Mouse (Mus musculus): ENCODE results near the gene Rnf19b. TPM values are rescaled to one million over a fixed set of nuclear protein-coding genes. Genes with fewer than 3 reads are reported as not detected.

The Rnf19b gene
- polyA plus RNA-seq, 1 experiment from 2014 or later, result 9.3 TPM

GRCm38 (mm10) chr4:129049306-129050011, 8.6 kb upstream of the Rnf19b start:
- peak overlapping the region; percentile 97 for H3K4me2 ChIP-seq
- peak overlapping the region; percentile 49 for H3K4me3 ChIP-seq (ENCODE audit: low read depth, low read length)
- H3K4me1 ChIP-seq (ENCODE audit: control insufficient read depth, insufficient read depth, low read length), result peaks cover 6% of the 10 kb centered on the region; the same call in 1 of the 2 replicates
- H3K9ac ChIP-seq (ENCODE audit: low read length), result peak overlapping the region; percentile 78
- H3K27ac ChIP-seq (ENCODE audit: low read depth, low read length), result peak overlapping the region; percentile 71
- ATAC-seq (ENCODE audit: low FRiP score) (no peak), DNase-seq (ENCODE audit: low spot score, missing footprints) (peak; percentile 95)
- no peaks in the 10 kb centered on the region for H3K36me3 ChIP-seq (ENCODE audit: control insufficient read depth, insufficient read depth, low read length)
- no peaks in the 10 kb centered on the region for H3K9me3 ChIP-seq (ENCODE audit: control insufficient read depth, low read length)
- 4% methylated on average over 23 of the region's 23 CpGs for WGBS
- H3K27me3 ChIP-seq (ENCODE audit: control insufficient read depth, insufficient read depth, low read length), result peaks cover 22% of the 10 kb centered on the region

- Histone ChIP-seq H3K27ac (ENCODE audit: low read depth, low read length) (no peak overlapping the region), H3K9me3 (ENCODE audit: control insufficient read depth, low read length) (no peaks in the 10 kb centered on the region), H3K36me3 (ENCODE audit: control insufficient read depth, insufficient read depth, low read length) (no peaks in the 10 kb centered on the region), H3K4me3 (ENCODE audit: low read depth, low read length) (no peak overlapping the region), H3K9ac (ENCODE audit: low read length) (no peak overlapping the region), H3K27me3 (ENCODE audit: control insufficient read depth, insufficient read depth, low read length) (peaks cover 22% of the 10 kb centered on the region), H3K4me2 (no peak overlapping the region), H3K4me1 (ENCODE audit: control insufficient read depth, insufficient read depth, low read length) (peaks cover 6% of the 10 kb centered on the region; the same call in 1 of the 2 replicates)
- no peak for ATAC-seq (ENCODE audit: low FRiP score)
- no peak for DNase-seq (ENCODE audit: low spot score, missing footprints)
- WGBS, result 76% methylated on average over 4 of the region's 4 CpGs
These were observed 7.7 kb upstream of the Rnf19b start for GRCm38 (mm10) chr4:129050365-129050764.

GRCm38 (mm10) chr4:129050901-129051417, 7.1 kb upstream of the Rnf19b start:
- Histone ChIP-seq H3K4me2 (no peak overlapping the region), H3K4me3 (ENCODE audit: low read depth, low read length) (no peak overlapping the region), H3K27me3 (ENCODE audit: control insufficient read depth, insufficient read depth, low read length) (peaks cover 21% of the 10 kb centered on the region), H3K9me3 (ENCODE audit: control insufficient read depth, low read length) (no peaks in the 10 kb centered on the region), H3K27ac (ENCODE audit: low read depth, low read length) (no peak overlapping the region), H3K9ac (ENCODE audit: low read length) (no peak overlapping the region), H3K4me1 (ENCODE audit: control insufficient read depth, insufficient read depth, low read length) (peaks cover 6% of the 10 kb centered on the region; the same call in 1 of the 2 replicates), H3K36me3 (ENCODE audit: control insufficient read depth, insufficient read depth, low read length) (no peaks in the 10 kb centered on the region)
- 75% methylated on average over 6 of the region's 6 CpGs for WGBS
- ATAC-seq (ENCODE audit: low FRiP score) (no peak), DNase-seq (ENCODE audit: low spot score, missing footprints) (peak; percentile 78)

- no peak for ATAC-seq (ENCODE audit: low FRiP score)
- peaks cover 6% of the 10 kb centered on the region; the same call in 1 of the 2 replicates for H3K4me1 ChIP-seq (ENCODE audit: control insufficient read depth, insufficient read depth, low read length)
- 32% methylated on average over 11 of the region's 11 CpGs for WGBS
- peaks cover 15% of the 10 kb centered on the region for H3K27me3 ChIP-seq (ENCODE audit: control insufficient read depth, insufficient read depth, low read length)
- H3K36me3 ChIP-seq (ENCODE audit: control insufficient read depth, insufficient read depth, low read length), result no peaks in the 10 kb centered on the region
- no peak overlapping the region for H3K9ac ChIP-seq (ENCODE audit: low read length)
- H3K9me3 ChIP-seq (ENCODE audit: control insufficient read depth, low read length), result no peaks in the 10 kb centered on the region
- no peak for DNase-seq (ENCODE audit: low spot score, missing footprints)
- no peak overlapping the region for H3K27ac ChIP-seq (ENCODE audit: low read depth, low read length)
- H3K4me2 ChIP-seq, result no peak overlapping the region
- no peak overlapping the region for H3K4me3 ChIP-seq (ENCODE audit: low read depth, low read length)
These were observed 6.4 kb upstream of the Rnf19b start for GRCm38 (mm10) chr4:129051461-129052183.

- no peak for ATAC-seq (ENCODE audit: low FRiP score)
- H3K9ac ChIP-seq (ENCODE audit: low read length), result no peak overlapping the region
These were observed 3.3 kb upstream of the Rnf19b start for GRCm38 (mm10) chr4:129054757-129055156.

GRCm38 (mm10) chr4:129055562-129055961, 2.5 kb upstream of the Rnf19b start:
- H3K4me2 ChIP-seq, result no peak overlapping the region
- peaks cover 10% of the 10 kb centered on the region for H3K4me1 ChIP-seq (ENCODE audit: control insufficient read depth, insufficient read depth, low read length)
- H3K36me3 ChIP-seq (ENCODE audit: control insufficient read depth, insufficient read depth, low read length), result no peaks in the 10 kb centered on the region
- no peak overlapping the region for H3K9ac ChIP-seq (ENCODE audit: low read length)
- H3K27me3 ChIP-seq (ENCODE audit: control insufficient read depth, insufficient read depth, low read length), result peaks cover 5% of the 10 kb centered on the region
- no peaks in the 10 kb centered on the region for H3K9me3 ChIP-seq (ENCODE audit: control insufficient read depth, low read length)
- DNase-seq (ENCODE audit: low spot score, missing footprints), result no peak
- no peak for ATAC-seq (ENCODE audit: low FRiP score)
- H3K27ac ChIP-seq (ENCODE audit: low read depth, low read length), result no peak overlapping the region
- WGBS, result 87% methylated on average over 5 of the region's 5 CpGs
- H3K4me3 ChIP-seq (ENCODE audit: low read depth, low read length), result no peak overlapping the region

More at GRCm38 (mm10) chr4:129054757-129055156, 3.3 kb upstream of the Rnf19b start:
- H3K4me1 ChIP-seq (ENCODE audit: control insufficient read depth, insufficient read depth, low read length), result peaks cover 7% of the 10 kb centered on the region
- 91% methylated on average over 12 of the region's 12 CpGs for WGBS
- no peaks in the 10 kb centered on the region for H3K36me3 ChIP-seq (ENCODE audit: control insufficient read depth, insufficient read depth, low read length)
- no peaks in the 10 kb centered on the region for H3K9me3 ChIP-seq (ENCODE audit: control insufficient read depth, low read length)
- H3K27me3 ChIP-seq (ENCODE audit: control insufficient read depth, insufficient read depth, low read length), result peaks cover 10% of the 10 kb centered on the region
- DNase-seq (ENCODE audit: low spot score, missing footprints), result no peak
- no peak overlapping the region for H3K27ac ChIP-seq (ENCODE audit: low read depth, low read length)
- H3K4me2 ChIP-seq, result no peak overlapping the region
- H3K4me3 ChIP-seq (ENCODE audit: low read depth, low read length), result no peak overlapping the region

GRCm38 (mm10) chr4:129057533-129058206, 401 bp upstream of the Rnf19b start:
- H3K4me3 ChIP-seq (ENCODE audit: low read depth, low read length), result peak overlapping the region; percentile 88
- H3K4me1 ChIP-seq (ENCODE audit: control insufficient read depth, insufficient read depth, low read length), result peaks cover 10% of the 10 kb centered on the region
- DNase-seq (ENCODE audit: low spot score, missing footprints) (peak; percentile 100), ATAC-seq (ENCODE audit: low FRiP score) (peak; percentile 97)
- H3K9ac ChIP-seq (ENCODE audit: low read length), result peak overlapping the region; percentile 93
- peak overlapping the region; percentile 82 for H3K27ac ChIP-seq (ENCODE audit: low read depth, low read length)
- H3K4me2 ChIP-seq, result peak overlapping the region; percentile 100
- no peaks in the 10 kb centered on the region for H3K27me3 ChIP-seq (ENCODE audit: control insufficient read depth, insufficient read depth, low read length)
- H3K36me3 ChIP-seq (ENCODE audit: control insufficient read depth, insufficient read depth, low read length), result no peaks in the 10 kb centered on the region
- H3K9me3 ChIP-seq (ENCODE audit: control insufficient read depth, low read length), result no peaks in the 10 kb centered on the region
- WGBS, result 3% methylated on average over 44 of the region's 44 CpGs

GRCm38 (mm10) chr4:129059125-129059551, 1.1 kb downstream of the Rnf19b start:
- Histone ChIP-seq H3K27me3 (ENCODE audit: control insufficient read depth, insufficient read depth, low read length) (no peaks in the 10 kb centered on the region), H3K9ac (ENCODE audit: low read length) (peak overlapping the region; percentile 93), H3K9me3 (ENCODE audit: control insufficient read depth, low read length) (no peaks in the 10 kb centered on the region), H3K4me1 (ENCODE audit: control insufficient read depth, insufficient read depth, low read length) (peaks cover 10% of the 10 kb centered on the region), H3K27ac (ENCODE audit: low read depth, low read length) (0 out of 2 replicates have a peak overlapping the region, but pooled peaks have one; percentile 82), H3K4me2 (peak overlapping the region; percentile 100), H3K36me3 (ENCODE audit: control insufficient read depth, insufficient read depth, low read length) (no peaks in the 10 kb centered on the region), H3K4me3 (ENCODE audit: low read depth, low read length) (peak overlapping the region; percentile 88)
- 4% methylated on average over 13 of the region's 13 CpGs for whole genome bisulfite sequencing
- ATAC-seq (ENCODE audit: low FRiP score) (no peak), DNase-seq (ENCODE audit: low spot score, missing footprints) (no peak)
